Mouse (Mus musculus) hindbrain, embryonic 12.5 days (tissue): Measurements from ENCODE around the gene Igsf3. TPM values are rescaled to one million over a fixed set of nuclear protein-coding genes. Genes with fewer than 3 reads are reported as not detected.

ENCODE experiments used
- ATAC-seq: fragments of 200-750 bp; cut with Nextera tagmentation; 2 replicates; pipeline ENCODE4 v1.8.0; 2017; ENCODE audit warnings: moderate TSS enrichment; ENCODE audit not compliant: low FRiP score
- H3K27ac ChIP-seq: fragments of 300-500 bp; sonication (generic); 2 replicates; pipeline ENCODE4 v1.5.1; 2016; ENCODE audit warnings: mild to moderate bottlenecking
- H3K27me3 ChIP-seq: fragments of 300-500 bp; sonication (generic); 2 replicates; pipeline ENCODE4 v1.6.1; 2016; ENCODE audit warnings: mild to moderate bottlenecking
- H3K36me3 ChIP-seq: fragments of 300-500 bp; sonication (generic); 2 replicates; pipeline ENCODE4 v1.6.1; 2016; ENCODE audit warnings: mild to moderate bottlenecking
- H3K4me1 ChIP-seq: fragments of 300-500 bp; sonication (generic); 2 replicates; pipeline ENCODE4 v1.6.1; 2016
- H3K4me2 ChIP-seq: fragments of 300-500 bp; sonication (generic); replicated peaks from 2 replicates; pipeline ENCODE4 v1.6.1; 2016; ENCODE audit warnings: mild to moderate bottlenecking
- H3K4me3 ChIP-seq: fragments of 300-500 bp; sonication (generic); 2 replicates; pipeline ENCODE4 v1.5.1; 2016; ENCODE audit warnings: mild to moderate bottlenecking
- H3K9ac ChIP-seq: fragments of 300-500 bp; sonication (generic); 2 replicates; pipeline ENCODE4 v1.6.1; 2016; ENCODE audit warnings: mild to moderate bottlenecking, moderate library complexity
- H3K9me3 ChIP-seq: fragments of 300-500 bp; sonication (generic); replicated peaks from 2 replicates; pipeline ENCODE4 v1.6.1; 2016; ENCODE audit warnings: mild to moderate bottlenecking
- WGBS: fragments of 180-500 bp; shearing (Covaris S2); methylation state at CpG from one replicate; pipeline ENCODE4 v1.1.7; 2016; 5-methylcytosine and 5-hydroxymethylcytosine counted together
- polyA plus RNA-seq: library from polyadenylated mRNA; unstranded; fragments of >200 nt; fragmentation: Nextera tagmentation; extraction: Ambion mirVana; gene quantifications from 2 replicates; pipeline ENCODE4 v1.2.1, GENCODE M21; 2016

Igsf3 gene
- polyA plus RNA-seq, 1 experiment from 2014 or later, result 61.9 TPM

GRCm38 (mm10) chr3:101396061-101396460 is 19.2 kb downstream of the Igsf3 start:
- H3K4me3 ChIP-seq, result no peak overlapping the region
- no peak overlapping the region for H3K9ac ChIP-seq
- no peak overlapping the region for H3K4me2 ChIP-seq
- 88% methylated on average over 3 of the region's 3 CpGs for WGBS
- no peaks in the 10 kb centered on the region for H3K27me3 ChIP-seq
- no peaks in the 10 kb centered on the region for H3K9me3 ChIP-seq
- H3K4me1 ChIP-seq, result peaks cover 75% of the 10 kb centered on the region
- peak overlapping the region; percentile 56; the same call in 1 of the 2 replicates for H3K27ac ChIP-seq
- no peak for ATAC-seq
- H3K36me3 ChIP-seq, result no peaks in the 10 kb centered on the region

- no peak overlapping the region for H3K9ac ChIP-seq
- H3K9me3 ChIP-seq, result no peaks in the 10 kb centered on the region
- peaks cover 75% of the 10 kb centered on the region for H3K4me1 ChIP-seq
- H3K27me3 ChIP-seq, result no peaks in the 10 kb centered on the region
- no peak overlapping the region for H3K4me2 ChIP-seq
- ATAC-seq, result no peak
- H3K4me3 ChIP-seq, result no peak overlapping the region
- WGBS, result 54% methylated on average over 13 of the region's 13 CpGs
- H3K36me3 ChIP-seq, result no peaks in the 10 kb centered on the region
- H3K27ac ChIP-seq, result peak overlapping the region; percentile 79; the same call in 1 of the 2 replicates
These were observed 19.9 kb downstream of the Igsf3 start for GRCm38 (mm10) chr3:101396726-101397263.

GRCm38 (mm10) chr3:101397422-101397821 is 20.5 kb downstream of the Igsf3 start:
- Histone ChIP-seq H3K36me3 (no peaks in the 10 kb centered on the region), H3K4me1 (peaks cover 75% of the 10 kb centered on the region), H3K9me3 (no peaks in the 10 kb centered on the region), H3K27me3 (no peaks in the 10 kb centered on the region), H3K27ac (peak overlapping the region; percentile 79), H3K9ac (no peak overlapping the region), H3K4me3 (no peak overlapping the region), H3K4me2 (no peak overlapping the region)
- ATAC-seq, result no peak
- WGBS, result 70% methylated on average over 4 of the region's 4 CpGs

- H3K9ac ChIP-seq, result no peak overlapping the region
- no peak for ATAC-seq
- H3K27ac ChIP-seq, result peak overlapping the region; percentile 79
- H3K27me3 ChIP-seq, result no peaks in the 10 kb centered on the region
- H3K4me3 ChIP-seq, result no peak overlapping the region
- H3K4me1 ChIP-seq, result peaks cover 71% of the 10 kb centered on the region
- WGBS, result 35% methylated on average over 12 of the region's 12 CpGs
- H3K9me3 ChIP-seq, result no peaks in the 10 kb centered on the region
- 0 out of 2 replicates have a peak overlapping the region, but pooled peaks have one; percentile 11 for H3K4me2 ChIP-seq
- H3K36me3 ChIP-seq, result no peaks in the 10 kb centered on the region
These were observed 21.3 kb downstream of the Igsf3 start for GRCm38 (mm10) chr3:101398071-101398786.

- ATAC-seq, result no peak
- H3K9ac ChIP-seq, result no peak overlapping the region
- no peak overlapping the region for H3K4me3 ChIP-seq
- peaks cover 66% of the 10 kb centered on the region for H3K4me1 ChIP-seq
- H3K27me3 ChIP-seq, result no peaks in the 10 kb centered on the region
- H3K4me2 ChIP-seq, result 0 out of 2 replicates have a peak overlapping the region, but pooled peaks have one; percentile 11
- H3K9me3 ChIP-seq, result no peaks in the 10 kb centered on the region
- H3K36me3 ChIP-seq, result no peaks in the 10 kb centered on the region
- H3K27ac ChIP-seq, result peak overlapping the region; percentile 79
- WGBS, result 50% methylated on average over 2 of the region's 2 CpGs
These were observed 22.0 kb downstream of the Igsf3 start for GRCm38 (mm10) chr3:101398877-101399276.

GRCm38 (mm10) chr3:101401501-101401900 is 24.6 kb downstream of the Igsf3 start:
- Histone ChIP-seq H3K4me2 (no peak overlapping the region), H3K9ac (no peak overlapping the region), H3K4me1 (peaks cover 62% of the 10 kb centered on the region), H3K27me3 (no peaks in the 10 kb centered on the region), H3K4me3 (no peak overlapping the region), H3K9me3 (no peaks in the 10 kb centered on the region), H3K27ac (no peak overlapping the region), H3K36me3 (no peaks in the 10 kb centered on the region)
- WGBS, result 50% methylated on average over 5 of the region's 5 CpGs
- no peak for ATAC-seq

- peaks cover 47% of the 10 kb centered on the region for H3K4me1 ChIP-seq
- peak overlapping the region; percentile 48 for H3K27ac ChIP-seq
- H3K4me2 ChIP-seq, result no peak overlapping the region
- ATAC-seq, result peak; percentile 54
- WGBS, result 57% methylated on average over 13 of the region's 13 CpGs
- no peaks in the 10 kb centered on the region for H3K27me3 ChIP-seq
- H3K36me3 ChIP-seq, result no peaks in the 10 kb centered on the region
- H3K9ac ChIP-seq, result no peak overlapping the region
- H3K9me3 ChIP-seq, result no peaks in the 10 kb centered on the region
- H3K4me3 ChIP-seq, result no peak overlapping the region
These were observed 27.9 kb downstream of the Igsf3 start for GRCm38 (mm10) chr3:101404620-101405415.

- Histone ChIP-seq H3K9ac (no peak overlapping the region), H3K4me2 (no peak overlapping the region), H3K27me3 (no peaks in the 10 kb centered on the region), H3K36me3 (no peaks in the 10 kb centered on the region), H3K9me3 (no peaks in the 10 kb centered on the region), H3K4me1 (peaks cover 48% of the 10 kb centered on the region), H3K4me3 (no peak overlapping the region), H3K27ac (no peak overlapping the region)
- 76% methylated on average over 10 of the region's 10 CpGs for WGBS
- peak; percentile 66 for ATAC-seq
These were observed 28.6 kb downstream of the Igsf3 start for GRCm38 (mm10) chr3:101405495-101405894.

- Histone ChIP-seq H3K4me2 (no peak overlapping the region), H3K27ac (no peak overlapping the region; the same call in 1 of the 2 replicates), H3K9ac (no peak overlapping the region), H3K27me3 (no peaks in the 10 kb centered on the region), H3K4me1 (peaks cover 54% of the 10 kb centered on the region), H3K9me3 (no peaks in the 10 kb centered on the region), H3K4me3 (no peak overlapping the region), H3K36me3 (no peaks in the 10 kb centered on the region)
- no peak for ATAC-seq
- 82% methylated on average over 3 of the region's 3 CpGs for WGBS
These were observed 29.2 kb downstream of the Igsf3 start for GRCm38 (mm10) chr3:101406097-101406496.

GRCm38 (mm10) chr3:101407568-101407967 is 30.7 kb downstream of the Igsf3 start:
- Histone ChIP-seq H3K27ac (no peak overlapping the region), H3K4me3 (no peak overlapping the region), H3K4me1 (peaks cover 56% of the 10 kb centered on the region), H3K4me2 (no peak overlapping the region), H3K27me3 (no peaks in the 10 kb centered on the region), H3K36me3 (no peaks in the 10 kb centered on the region), H3K9ac (no peak overlapping the region), H3K9me3 (no peaks in the 10 kb centered on the region)
- no peak for ATAC-seq
- 81% methylated on average over 8 of the region's 8 CpGs for WGBS

GRCm38 (mm10) chr3:101408953-101409750 is 32.3 kb downstream of the Igsf3 start:
- H3K4me3 ChIP-seq, result no peak overlapping the region
- H3K36me3 ChIP-seq, result no peaks in the 10 kb centered on the region
- H3K4me2 ChIP-seq, result no peak overlapping the region
- WGBS, result 53% methylated on average over 20 of the region's 20 CpGs
- H3K27me3 ChIP-seq, result no peaks in the 10 kb centered on the region
- H3K4me1 ChIP-seq, result peaks cover 52% of the 10 kb centered on the region
- peak overlapping the region; percentile 64 for H3K27ac ChIP-seq
- H3K9me3 ChIP-seq, result no peaks in the 10 kb centered on the region
- no peak overlapping the region for H3K9ac ChIP-seq
- ATAC-seq, result no peak

GRCm38 (mm10) chr3:101410202-101410601 is 33.3 kb downstream of the Igsf3 start:
- 0 out of 2 replicates have a peak overlapping the region, but pooled peaks have one; percentile 31 for H3K27ac ChIP-seq
- 8% methylated on average over 2 of the region's 2 CpGs for WGBS
- H3K9ac ChIP-seq, result no peak overlapping the region; the same call in 1 of the 2 replicates
- H3K27me3 ChIP-seq, result no peaks in the 10 kb centered on the region
- H3K4me1 ChIP-seq, result peaks cover 46% of the 10 kb centered on the region
- H3K4me2 ChIP-seq, result no peak overlapping the region
- no peak for ATAC-seq
- no peaks in the 10 kb centered on the region for H3K36me3 ChIP-seq
- no peak overlapping the region for H3K4me3 ChIP-seq
- H3K9me3 ChIP-seq, result no peaks in the 10 kb centered on the region
